Mouse (Mus musculus) liver, embryonic 12.5 days (tissue): Measurements from ENCODE around the gene Nuak2. TPM values are rescaled to one million over a fixed set of nuclear protein-coding genes. Genes with fewer than 3 reads are reported as not detected.
"Not testable (repeated sequence)": the region's sequence is repeated elsewhere in the genome, so short reads cannot be mapped to it uniquely, and the experiment has no call there.

Experiments used
- ATAC-seq: fragments of 200-750 bp; cut with Nextera tagmentation; 2 replicates; pipeline ENCODE4 v1.8.0; 2017; ENCODE audit warnings: moderate number of reproducible peaks, mild to moderate bottlenecking, moderate library complexity
- H3K27ac ChIP-seq: fragments of 300-500 bp; sonication (generic); 2 replicates; pipeline ENCODE4 v1.5.1; 2016; ENCODE audit warnings: mild to moderate bottlenecking
- H3K27me3 ChIP-seq: fragments of 300-500 bp; sonication (generic); replicated peaks from 2 replicates; pipeline ENCODE4 v1.6.1; 2016; ENCODE audit warnings: mild to moderate bottlenecking, moderate library complexity
- H3K36me3 ChIP-seq: fragments of 300-500 bp; sonication (generic); 2 replicates; pipeline ENCODE4 v1.6.1; 2016; ENCODE audit warnings: mild to moderate bottlenecking, moderate library complexity
- H3K4me1 ChIP-seq: fragments of 300-500 bp; sonication (generic); 2 replicates; pipeline ENCODE4 v1.6.1; 2016
- H3K4me2 ChIP-seq: fragments of 300-500 bp; sonication (generic); 2 replicates; pipeline ENCODE4 v1.6.1; 2016; ENCODE audit warnings: mild to moderate bottlenecking, moderate library complexity
- H3K4me3 ChIP-seq: fragments of 300-500 bp; sonication (generic); 2 replicates; pipeline ENCODE4 v1.5.1; 2016; ENCODE audit warnings: mild to moderate bottlenecking, moderate library complexity
- H3K9ac ChIP-seq: fragments of 300-500 bp; sonication (generic); 2 replicates; pipeline ENCODE4 v1.6.1; 2016; ENCODE audit warnings: mild to moderate bottlenecking, moderate library complexity
- H3K9me3 ChIP-seq: fragments of 300-500 bp; sonication (generic); replicated peaks from 2 replicates; pipeline ENCODE4 v1.6.1; 2016; ENCODE audit warnings: mild to moderate bottlenecking, moderate library complexity
- WGBS: fragments of 180-500 bp; shearing (Covaris S2); methylation state at CpG from one replicate; pipeline ENCODE4 v1.1.7; 2016; ENCODE audit not compliant: insufficient replicate concordance; 5-methylcytosine and 5-hydroxymethylcytosine counted together
- polyA plus RNA-seq: library from polyadenylated mRNA; unstranded; fragments of >200 nt; fragmentation: Nextera tagmentation; extraction: Ambion mirVana; gene quantifications from 2 replicates; pipeline ENCODE4 v1.2.1, GENCODE M21; 2016

The Nuak2 gene
- polyA plus RNA-seq, 1 experiment from 2014 or later = 1.3 TPM

DNA sequence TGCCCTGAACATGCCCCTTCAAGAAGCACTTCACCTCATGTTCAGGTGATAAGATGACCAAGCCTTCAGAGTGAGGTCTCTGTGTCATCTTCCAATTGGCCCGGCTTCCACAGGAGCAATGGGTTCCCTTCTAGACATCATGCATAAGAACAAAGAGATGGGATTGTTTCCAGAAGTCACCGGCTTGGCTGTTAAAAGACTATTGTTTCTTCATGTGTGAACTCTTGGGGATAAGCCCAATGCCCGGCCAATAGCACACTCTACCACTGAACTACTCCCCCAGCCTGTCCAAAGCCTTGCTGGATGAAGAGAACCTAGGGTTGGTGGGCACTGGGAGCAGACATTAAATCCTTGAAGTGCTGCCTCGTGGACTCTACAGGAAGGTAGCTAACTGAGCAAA, 29.6 kb downstream of the Nuak2 start:
- Histone ChIP-seq H3K4me2 (no peak overlapping the region), H3K9ac (no peak overlapping the region), H3K4me3 (no peak overlapping the region), H3K36me3 (no peaks in the 10 kb centered on the region), H3K9me3 (no peaks in the 10 kb centered on the region; the same call in 1 of the 2 replicates), H3K4me1 (peaks cover 23% of the 10 kb centered on the region), H3K27me3 (0 out of 2 replicates have a peak, but pooled peaks cover 7% of the 10 kb centered on the region), H3K27ac (no peak overlapping the region)
- WGBS = 73% methylated on average over 4 of the region's 4 CpGs
- ATAC-seq = no peak

DNA sequence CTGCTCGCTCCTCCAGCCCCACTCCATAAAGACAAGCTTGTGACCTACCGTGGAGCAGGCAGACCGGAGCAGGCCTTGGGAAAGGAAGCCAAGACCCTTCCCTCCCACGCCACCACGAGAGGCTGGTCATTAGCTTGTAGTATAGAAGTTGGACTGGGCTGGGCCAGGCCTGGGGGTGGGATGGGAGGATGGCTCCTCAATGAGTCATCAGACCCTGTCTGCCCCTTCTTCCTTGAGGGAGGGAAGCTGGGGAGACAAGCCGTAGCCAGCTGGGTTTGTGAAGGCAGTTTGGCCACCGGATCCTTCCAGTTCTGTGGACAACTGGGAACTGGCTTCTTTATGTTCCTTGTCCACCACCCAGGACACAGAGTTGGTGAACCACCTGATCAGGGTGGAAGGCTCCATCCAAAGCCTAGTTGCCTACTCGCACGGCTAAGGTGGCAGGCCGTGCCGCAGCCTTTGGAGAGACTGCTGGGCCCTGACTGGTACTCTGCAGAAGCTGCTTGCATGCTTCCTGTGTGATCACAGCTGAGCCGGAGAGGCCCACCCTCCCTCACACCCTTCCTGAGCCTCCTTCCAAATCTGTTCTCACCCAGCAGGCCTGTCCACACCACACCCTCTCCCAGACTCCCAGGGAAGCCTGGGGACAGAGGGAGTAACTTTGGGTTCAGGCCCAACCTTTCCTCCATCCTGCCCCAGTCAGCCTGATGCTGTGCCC, 30.4 kb downstream of the Nuak2 start:
- H3K27ac ChIP-seq = peak overlapping the region; percentile 43; the same call in 1 of the 2 replicates

DNA sequence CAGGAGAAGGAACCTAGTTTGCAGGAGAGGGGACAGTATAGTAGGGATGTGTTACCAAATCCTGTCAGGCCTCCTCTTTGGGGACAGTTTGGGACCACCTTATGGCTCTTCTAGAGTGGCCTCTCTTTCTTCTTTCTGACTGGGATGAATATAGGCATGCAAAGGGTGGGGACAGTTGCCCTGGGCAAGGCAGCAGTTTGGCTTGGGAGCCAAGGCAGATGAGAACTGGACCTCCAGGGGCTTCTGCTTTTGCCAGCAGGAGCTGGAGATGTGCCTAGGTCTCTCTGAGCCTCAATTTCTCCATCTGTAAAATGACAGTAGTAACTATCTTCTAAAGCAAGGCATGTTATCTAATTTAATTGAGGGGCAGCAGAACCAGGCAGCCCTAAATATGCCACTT, 31.0 kb downstream of the Nuak2 start:
- Histone ChIP-seq H3K36me3 (no peaks in the 10 kb centered on the region), H3K9ac (no peak overlapping the region), H3K27me3 (0 out of 2 replicates have a peak, but pooled peaks cover 7% of the 10 kb centered on the region), H3K4me1 (peaks cover 16% of the 10 kb centered on the region), H3K27ac (peak overlapping the region; percentile 43; the same call in 1 of the 2 replicates), H3K4me3 (no peak overlapping the region), H3K4me2 (no peak overlapping the region), H3K9me3 (peaks cover 8% of the 10 kb centered on the region)
- ATAC-seq = no peak

More for the DNA sequence above, 30.4 kb downstream of the Nuak2 start:
- H3K9me3 ChIP-seq = peaks cover 8% of the 10 kb centered on the region
- H3K4me1 ChIP-seq = peaks cover 23% of the 10 kb centered on the region
- 0 out of 2 replicates have a peak, but pooled peaks cover 7% of the 10 kb centered on the region for H3K27me3 ChIP-seq
- H3K36me3 ChIP-seq = no peaks in the 10 kb centered on the region
- no peak overlapping the region for H3K9ac ChIP-seq
- no peak for ATAC-seq
- H3K4me3 ChIP-seq = no peak overlapping the region
- 63% methylated on average over 12 of the region's 12 CpGs for WGBS
- no peak overlapping the region for H3K4me2 ChIP-seq

DNA sequence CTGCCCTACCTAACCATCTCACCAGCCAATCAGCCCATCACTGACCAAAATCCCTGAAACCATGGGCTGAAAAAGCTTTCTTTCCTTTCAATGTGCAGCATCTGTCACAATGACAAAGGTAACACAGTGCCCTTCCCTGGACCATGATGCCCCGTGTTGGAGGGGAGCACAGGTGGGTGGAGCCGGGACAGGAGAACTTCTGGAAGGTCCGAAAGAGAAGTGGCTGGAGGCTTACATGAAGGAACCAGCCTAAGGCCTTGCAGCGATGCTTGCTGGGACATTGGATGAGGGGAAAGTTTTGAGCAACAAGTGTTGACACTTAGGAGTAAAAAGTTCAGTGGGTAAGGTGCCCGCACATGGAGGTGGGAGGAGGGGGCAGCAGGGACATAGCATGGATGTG, 32.5 kb downstream of the Nuak2 start:
- H3K4me1 ChIP-seq = peaks cover 10% of the 10 kb centered on the region
- 76% methylated on average over 5 of the region's 5 CpGs for WGBS
- H3K9ac ChIP-seq = no peak overlapping the region
- H3K4me3 ChIP-seq = no peak overlapping the region
- ATAC-seq = no peak
- peaks cover 8% of the 10 kb centered on the region for H3K9me3 ChIP-seq
- no peak overlapping the region for H3K27ac ChIP-seq
- H3K27me3 ChIP-seq = 0 out of 2 replicates have a peak, but pooled peaks cover 7% of the 10 kb centered on the region
- H3K4me2 ChIP-seq = no peak overlapping the region
- H3K36me3 ChIP-seq = peaks cover 4% of the 10 kb centered on the region

DNA sequence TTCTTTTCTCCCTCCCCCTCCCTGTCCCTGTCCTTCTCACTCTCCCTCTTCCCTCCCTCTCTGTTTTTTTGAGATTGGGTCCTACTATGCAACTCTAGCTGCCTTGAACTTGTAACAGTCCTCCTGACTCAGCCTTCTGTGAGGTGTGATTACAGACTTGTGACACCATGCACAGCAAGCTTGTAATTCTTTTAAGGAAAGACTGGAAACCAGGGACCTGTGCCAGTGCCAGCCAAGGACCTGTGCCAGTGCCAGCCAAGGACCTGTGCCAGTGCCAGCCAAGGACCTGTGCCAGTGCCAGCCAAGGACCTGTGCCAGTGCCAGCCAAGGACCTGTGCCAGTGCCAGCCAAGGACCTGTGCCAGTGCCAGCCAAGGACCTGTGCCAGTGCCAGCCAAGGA, 33.1 kb downstream of the Nuak2 start:
- ATAC-seq, H3K4me3 ChIP-seq: not testable (repeated sequence)

DNA sequence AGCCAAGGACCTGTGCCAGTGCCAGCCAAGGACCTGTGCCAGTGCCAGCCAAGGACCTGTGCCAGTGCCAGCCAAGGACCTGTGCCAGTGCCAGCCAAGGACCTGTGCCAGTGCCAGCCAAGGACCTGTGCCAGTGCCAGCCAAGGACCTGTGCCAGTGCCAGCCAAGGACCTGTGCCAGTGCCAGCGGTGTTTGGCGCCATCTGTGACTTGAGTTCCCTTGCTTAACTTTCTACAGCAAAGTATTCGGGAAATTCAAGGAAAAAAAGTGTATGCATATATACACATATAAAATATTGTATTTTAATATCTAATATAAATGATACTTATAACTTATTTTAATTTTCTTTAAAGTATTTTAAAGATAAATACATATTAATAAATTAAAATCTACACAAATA, 33.7 kb downstream of the Nuak2 start:
- H3K27ac ChIP-seq, H3K9me3 ChIP-seq, H3K9ac ChIP-seq, ATAC-seq, H3K4me2 ChIP-seq, H3K4me3 ChIP-seq, H3K27me3 ChIP-seq: not testable (repeated sequence)
- WGBS = 84% methylated on average over 3 of the region's 3 CpGs
- Histone ChIP-seq H3K4me1 (peaks cover 18% of the 10 kb centered on the region), H3K36me3 (peaks cover 14% of the 10 kb centered on the region)

More for the DNA sequence above, 33.1 kb downstream of the Nuak2 start:
- not testable (repeated sequence) for H3K27me3 ChIP-seq, H3K27ac ChIP-seq, H3K9ac ChIP-seq, H3K36me3 ChIP-seq, H3K4me2 ChIP-seq, H3K9me3 ChIP-seq
- H3K4me1 ChIP-seq = peaks cover 13% of the 10 kb centered on the region

DNA sequence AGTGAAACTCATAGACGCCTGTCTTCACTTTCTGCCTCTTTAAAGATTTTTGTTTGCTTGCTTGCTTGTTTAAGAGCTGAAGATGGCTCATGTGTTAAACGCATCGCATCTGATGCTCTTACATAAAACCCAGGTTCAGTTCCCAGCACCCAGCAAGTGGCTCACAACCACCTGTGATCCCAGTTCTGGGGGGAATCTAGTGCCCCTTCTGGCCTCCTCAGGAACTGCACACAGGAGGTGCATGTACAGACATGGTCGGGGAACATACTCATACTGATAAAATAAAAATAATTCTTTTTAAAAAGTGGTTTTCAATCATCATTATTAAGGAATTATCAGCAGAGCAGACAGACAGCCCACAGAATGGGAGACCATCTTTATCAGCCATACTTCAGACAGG, 35.1 kb downstream of the Nuak2 start:
- H3K27me3 ChIP-seq = 0 out of 2 replicates have a peak, but pooled peaks cover 7% of the 10 kb centered on the region
- peaks cover 25% of the 10 kb centered on the region for H3K4me1 ChIP-seq
- peaks cover 29% of the 10 kb centered on the region for H3K36me3 ChIP-seq
- no peak overlapping the region for H3K4me2 ChIP-seq
- peaks cover 8% of the 10 kb centered on the region for H3K9me3 ChIP-seq
- WGBS = 82% methylated on average over 4 of the region's 4 CpGs
- no peak for ATAC-seq
- no peak overlapping the region for H3K4me3 ChIP-seq
- H3K9ac ChIP-seq = no peak overlapping the region
- H3K27ac ChIP-seq = no peak overlapping the region

DNA sequence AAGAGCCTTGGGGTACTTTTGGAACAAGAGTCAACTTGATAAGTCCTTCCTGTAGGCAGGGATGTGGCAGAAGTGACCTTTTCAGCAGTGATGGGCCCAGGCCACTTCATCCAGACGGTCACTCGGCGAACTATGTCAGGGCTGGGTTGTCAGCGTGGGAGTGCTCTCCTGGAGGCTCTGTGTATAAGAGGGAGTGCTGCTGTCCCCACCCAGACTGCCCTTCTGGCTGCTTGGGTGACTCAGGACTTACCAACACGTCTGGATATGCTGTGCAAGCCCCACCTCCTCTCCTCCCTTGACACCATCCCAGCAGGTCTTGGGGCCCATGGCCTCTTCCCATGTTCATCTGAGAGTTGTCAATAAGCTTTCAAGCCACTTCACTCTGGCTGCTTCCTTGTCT, 37.5 kb downstream of the Nuak2 start:
- 56% methylated on average over 5 of the region's 5 CpGs for WGBS
- Histone ChIP-seq H3K4me3 (no peak overlapping the region), H3K27ac (peak overlapping the region; percentile 37), H3K36me3 (peaks cover 52% of the 10 kb centered on the region), H3K27me3 (no peaks in the 10 kb centered on the region), H3K4me1 (peaks cover 21% of the 10 kb centered on the region), H3K4me2 (no peak overlapping the region), H3K9ac (no peak overlapping the region), H3K9me3 (peaks cover 8% of the 10 kb centered on the region)
- ATAC-seq = 0 out of 2 replicates have a peak, but pooled peaks have one; percentile 10

DNA sequence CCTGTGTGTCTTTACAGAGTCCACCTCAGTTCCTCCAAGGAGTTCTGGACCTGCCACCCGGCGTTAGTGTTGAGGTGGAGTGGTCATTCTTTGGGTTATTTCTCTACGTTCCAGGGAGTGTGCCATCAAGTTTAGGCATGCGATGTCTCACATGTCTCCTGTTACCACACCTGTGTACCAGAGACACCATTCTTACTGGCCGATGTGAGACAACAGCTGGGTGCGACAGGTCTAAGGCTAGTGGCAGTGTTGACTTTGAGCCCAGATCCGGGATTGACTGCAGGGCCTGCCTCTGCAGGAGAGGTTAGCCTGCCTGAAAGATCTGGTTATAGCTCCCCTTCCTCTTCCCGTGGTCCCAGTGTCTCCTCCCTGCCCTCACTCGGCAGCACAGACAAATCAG, 38.3 kb downstream of the Nuak2 start:
- peaks cover 29% of the 10 kb centered on the region for H3K4me1 ChIP-seq
- H3K27ac ChIP-seq = peak overlapping the region; percentile 4; the same call in 1 of the 2 replicates
- H3K27me3 ChIP-seq = no peaks in the 10 kb centered on the region
- H3K4me3 ChIP-seq = no peak overlapping the region
- peaks cover 60% of the 10 kb centered on the region for H3K36me3 ChIP-seq
- no peak overlapping the region for H3K4me2 ChIP-seq
- peaks cover 8% of the 10 kb centered on the region for H3K9me3 ChIP-seq
- 78% methylated on average over 9 of the region's 9 CpGs for WGBS
- no peak for ATAC-seq
- H3K9ac ChIP-seq = no peak overlapping the region

DNA sequence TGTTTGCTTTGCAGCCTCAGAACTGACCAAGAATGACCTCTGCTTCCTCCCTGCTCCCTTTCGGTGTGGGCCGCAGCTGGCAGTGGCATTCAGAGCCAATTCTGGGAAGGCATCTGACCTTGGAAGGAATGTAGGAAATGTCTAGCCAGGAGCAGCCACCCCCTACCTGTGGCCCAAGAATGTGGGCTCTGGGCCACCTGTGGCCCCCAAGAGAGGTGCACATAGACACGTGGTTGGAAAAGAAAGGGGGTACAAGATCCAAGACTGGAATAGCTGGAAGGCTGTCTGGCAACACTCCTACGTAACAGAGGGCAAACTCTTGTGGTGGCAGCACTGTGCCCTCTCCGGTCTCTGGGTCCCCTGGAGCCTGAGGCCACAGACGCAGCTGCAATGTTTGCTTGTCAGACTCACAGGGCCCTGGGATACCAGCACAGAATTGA, 39.3 kb downstream of the Nuak2 start:
- H3K9ac ChIP-seq = no peak overlapping the region

DNA sequence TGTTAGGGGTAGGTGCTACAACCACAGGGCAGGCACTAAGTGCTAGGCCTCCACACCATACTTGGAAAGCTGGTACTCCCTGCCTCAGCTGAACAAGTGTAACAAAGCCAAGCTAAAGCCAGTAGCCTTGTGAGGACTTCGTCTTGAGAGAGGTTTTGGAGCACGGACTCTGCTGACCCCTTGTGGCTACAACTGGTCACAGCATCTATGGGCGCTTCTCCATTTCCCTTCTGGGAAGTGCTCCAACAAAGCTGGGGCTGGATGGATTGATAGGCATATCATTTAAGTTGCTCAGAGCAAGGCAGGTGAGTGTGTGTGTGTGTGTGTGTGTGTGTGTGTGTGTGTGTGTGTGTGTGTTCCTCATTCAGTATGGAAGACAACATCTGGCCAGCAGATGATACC, 39.9 kb downstream of the Nuak2 start:
- Histone ChIP-seq H3K27me3 (no peaks in the 10 kb centered on the region), H3K27ac (no peak overlapping the region; the same call in 1 of the 2 replicates), H3K9me3 (peaks cover 5% of the 10 kb centered on the region), H3K4me3 (no peak overlapping the region), H3K36me3 (peaks cover 76% of the 10 kb centered on the region), H3K9ac (no peak overlapping the region), H3K4me2 (no peak overlapping the region), H3K4me1 (peaks cover 39% of the 10 kb centered on the region)
- ATAC-seq = peak; percentile 38
- WGBS = 6% methylated on average over 3 of the region's 3 CpGs

More for the DNA sequence above, 39.3 kb downstream of the Nuak2 start:
- Histone ChIP-seq H3K27me3 (no peaks in the 10 kb centered on the region), H3K9me3 (peaks cover 8% of the 10 kb centered on the region), H3K27ac (no peak overlapping the region), H3K4me1 (peaks cover 33% of the 10 kb centered on the region), H3K36me3 (peaks cover 70% of the 10 kb centered on the region), H3K4me2 (no peak overlapping the region), H3K4me3 (no peak overlapping the region)
- peak; percentile 26 for ATAC-seq
- WGBS = 80% methylated on average over 6 of the region's 6 CpGs

DNA sequence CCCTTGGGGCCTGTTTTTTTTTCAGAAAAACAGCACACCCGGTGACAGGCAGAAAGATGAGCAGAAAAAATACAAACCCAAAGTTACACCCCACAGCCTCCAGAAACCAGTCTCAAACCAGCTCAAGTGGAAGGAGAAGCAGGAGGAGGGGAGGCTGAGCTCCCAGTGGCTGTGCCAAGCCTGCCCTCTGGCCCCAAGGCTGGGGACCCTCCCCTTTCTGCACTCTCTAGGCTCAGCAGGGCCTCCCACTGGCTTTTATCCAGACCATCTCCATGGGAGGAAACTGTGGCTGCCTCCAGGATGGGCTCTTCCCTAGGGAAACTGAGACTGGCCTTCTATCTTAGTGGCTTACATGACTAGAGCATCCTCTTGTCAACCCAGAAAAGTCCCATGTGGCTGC, 40.9 kb downstream of the Nuak2 start:
- Histone ChIP-seq H3K27ac (peak overlapping the region; percentile 59), H3K27me3 (no peaks in the 10 kb centered on the region), H3K36me3 (peaks cover 86% of the 10 kb centered on the region), H3K9ac (no peak overlapping the region), H3K9me3 (no peaks in the 10 kb centered on the region), H3K4me3 (no peak overlapping the region), H3K4me2 (no peak overlapping the region), H3K4me1 (peaks cover 45% of the 10 kb centered on the region)
- 75% methylated on average over 1 of the region's 1 CpGs for WGBS
- no peak for ATAC-seq
